Mouse (Mus musculus) adrenal gland, adult 8-10 months (tissue): ENCODE measurements around the gene Pigu. TPM values are rescaled to one million over a fixed set of nuclear protein-coding genes. Genes with fewer than 3 reads are reported as not detected.

Source experiments
- DNase-seq: peaks from one replicate; pipeline ENCODE4 v3.0.0; 2022
- total RNA-seq, 4 experiments: library from RNA; stranded (reverse); gene quantifications; 2 replicates each; pipeline ENCODE4 v1.2.4; 2022

Pigu gene
- 10 to 100 TPM; 31.3 to 50.4 (median 38.7) TPM for total RNA-seq

DNA sequence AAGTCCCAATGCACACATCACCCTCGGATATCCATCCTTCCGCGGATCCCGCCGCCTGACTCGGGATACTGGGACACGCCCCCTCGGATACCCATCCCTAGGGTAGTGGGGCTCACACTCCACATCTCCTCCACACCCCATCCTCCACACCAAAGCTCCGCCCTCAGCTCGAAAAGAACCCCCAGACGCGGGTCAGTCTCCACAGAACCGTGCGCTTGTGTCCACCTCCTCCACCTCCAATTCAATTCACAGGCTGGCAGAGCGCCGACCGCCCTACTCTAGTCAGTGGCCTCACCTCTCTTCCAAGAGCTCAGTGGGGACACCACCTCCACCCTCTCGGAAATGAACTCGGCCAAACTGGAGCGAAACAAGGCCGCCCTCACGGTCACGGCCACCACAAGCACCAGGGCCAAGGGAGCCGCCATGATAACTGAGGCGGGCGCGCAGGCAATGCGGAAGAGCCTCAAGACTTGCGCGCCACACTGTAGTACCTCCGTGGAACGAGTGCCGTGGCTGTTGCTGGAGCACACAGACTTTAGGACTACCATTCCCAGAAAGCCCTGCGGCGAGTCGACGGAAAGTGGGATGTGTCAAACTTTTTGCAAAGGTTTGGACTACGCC is at the start of gene Pigu:
TSS of gene Pigu (minus strand) at position 460 of the 621 bp plus-strand sequence.
- peak; percentile 95 for DNase-seq

DNA sequence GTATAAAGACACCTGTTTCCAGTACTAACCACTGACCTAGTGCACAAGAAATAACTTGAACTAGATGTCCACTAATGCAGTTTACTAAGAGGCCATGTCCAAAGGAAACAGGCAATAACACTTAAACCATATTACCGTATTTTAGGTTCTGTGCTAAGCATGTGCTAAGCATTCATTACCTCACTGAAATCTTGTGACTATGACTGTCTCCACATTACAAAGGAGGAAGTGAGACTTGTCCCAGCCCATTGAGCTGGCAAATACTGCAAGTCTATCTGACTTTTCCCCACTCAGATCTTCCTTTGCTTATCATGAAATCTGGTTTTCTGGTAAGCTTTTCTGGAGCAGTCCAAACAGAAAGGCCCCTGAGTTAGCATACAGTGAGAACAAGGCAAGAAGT is 47.4 kb upstream of the Pigu start:
- no peak for DNase-seq

DNA sequence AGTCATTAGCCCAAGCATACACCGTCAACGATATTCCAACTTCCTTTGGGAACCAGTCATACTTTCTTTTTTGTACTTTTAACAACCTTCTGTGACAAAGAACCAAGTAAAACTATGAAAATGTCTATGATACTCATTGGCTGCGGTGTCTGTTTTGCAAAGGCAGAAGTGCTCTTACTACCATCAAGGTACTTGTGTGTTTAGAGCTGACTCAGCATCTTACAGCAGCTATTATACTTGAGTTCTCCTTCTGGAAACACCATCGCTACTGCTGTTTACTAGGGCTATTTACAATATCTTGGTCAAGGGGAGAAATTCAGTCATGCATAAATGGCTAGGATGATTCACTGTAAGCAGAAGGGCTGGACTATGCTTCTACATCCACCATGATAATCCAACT is 44.7 kb upstream of the Pigu start:
- no peak for DNase-seq

DNA sequence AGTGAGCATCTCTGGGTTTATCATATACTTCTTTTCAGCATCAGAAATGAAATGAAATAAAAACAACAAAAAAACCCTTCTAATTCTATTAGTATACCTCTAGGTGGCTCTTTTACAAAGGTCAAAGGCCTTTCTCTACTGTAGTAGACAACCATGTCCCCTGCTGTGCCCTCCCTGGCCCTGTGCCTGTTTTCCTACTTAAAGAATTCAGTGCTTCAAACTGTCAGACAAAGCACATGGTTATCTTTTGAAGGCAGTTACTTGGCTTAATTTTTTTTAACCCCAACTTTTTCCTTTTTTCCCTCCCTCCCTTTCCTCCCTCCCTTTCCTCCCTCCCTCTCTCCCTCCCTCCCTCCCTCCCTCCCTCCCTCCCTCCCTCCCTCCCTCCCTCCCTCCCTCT is 43.0 kb upstream of the Pigu start:
- no peak for DNase-seq

DNA sequence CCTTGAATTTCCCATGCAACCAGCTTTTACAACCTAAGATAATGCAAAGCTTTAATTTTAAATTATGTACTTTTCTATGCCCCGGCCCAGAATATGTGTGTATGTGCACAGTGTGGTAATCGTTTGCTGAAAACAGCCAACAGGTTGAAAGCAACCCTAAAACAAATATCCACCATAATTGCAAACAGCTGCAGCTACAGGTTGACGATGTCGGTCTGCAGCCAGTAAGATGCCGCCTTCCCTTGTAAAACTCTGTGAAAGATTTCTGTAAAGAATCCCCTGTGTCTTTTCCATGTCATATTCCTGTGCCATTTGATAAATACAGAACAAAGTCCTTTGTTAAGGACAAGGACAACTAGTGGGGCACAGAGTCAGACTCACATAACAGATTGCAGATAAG is 37.4 kb upstream of the Pigu start:
- no peak for DNase-seq

DNA sequence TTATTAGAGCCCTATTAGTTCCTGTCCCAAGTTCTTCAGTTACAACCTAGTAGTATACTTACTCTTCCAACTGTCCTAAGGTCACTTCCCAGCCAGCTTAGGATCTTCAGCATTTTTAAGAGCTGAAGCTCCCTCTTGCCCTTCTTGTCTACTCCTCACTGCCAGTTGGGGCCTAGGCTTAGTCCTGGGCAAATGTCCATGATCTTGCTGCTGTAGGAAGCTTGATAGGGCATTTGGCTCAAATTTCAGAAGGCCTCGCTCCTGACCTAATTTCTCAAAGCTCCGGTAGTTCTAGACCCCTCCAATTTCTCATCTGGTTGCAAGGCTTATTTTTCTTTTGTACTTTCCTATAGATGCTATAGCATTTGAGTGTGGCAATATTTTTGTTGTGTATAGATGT is 31.3 kb upstream of the Pigu start:
- DNase-seq = no peak

DNA sequence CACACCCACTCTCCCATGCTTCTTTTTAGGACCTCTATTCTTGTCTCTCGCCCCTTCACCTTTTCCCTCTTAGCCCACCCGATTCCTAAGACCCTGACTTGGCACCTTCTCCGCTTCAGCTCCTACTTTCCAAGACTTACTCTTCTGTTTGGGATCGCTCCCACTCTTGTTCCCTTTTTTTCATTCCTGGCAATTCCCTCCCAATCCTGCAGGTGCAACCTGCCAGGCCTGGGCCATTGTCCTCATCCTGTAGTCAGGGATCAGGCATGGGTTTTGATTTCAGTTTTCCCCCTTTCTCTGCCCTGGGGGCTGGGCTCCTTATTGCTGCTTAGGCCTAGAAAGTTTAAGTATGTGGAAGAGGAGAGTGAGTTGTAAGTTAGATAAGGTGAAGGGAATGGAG is 29.8 kb upstream of the Pigu start:
- no peak for DNase-seq

DNA sequence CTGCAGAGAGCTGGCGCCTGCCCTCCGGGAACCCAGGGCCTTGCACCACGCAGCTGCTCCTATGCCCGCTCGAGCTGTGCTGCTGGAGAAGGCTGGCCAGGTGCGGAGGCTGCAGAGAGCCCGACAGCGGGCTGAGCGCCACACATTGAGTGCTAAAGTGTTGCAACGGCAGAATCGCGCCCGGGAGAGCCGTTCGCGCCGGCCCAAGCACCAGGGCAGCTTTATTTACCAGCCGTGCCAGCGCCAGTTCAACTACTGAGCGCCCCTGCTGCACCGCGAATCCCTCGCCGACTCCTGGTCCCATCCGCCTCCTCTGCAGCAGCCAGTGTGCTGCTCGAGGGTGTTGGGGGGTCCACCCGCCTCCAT is 29.3 kb upstream of the Pigu start:
- no peak for DNase-seq

DNA sequence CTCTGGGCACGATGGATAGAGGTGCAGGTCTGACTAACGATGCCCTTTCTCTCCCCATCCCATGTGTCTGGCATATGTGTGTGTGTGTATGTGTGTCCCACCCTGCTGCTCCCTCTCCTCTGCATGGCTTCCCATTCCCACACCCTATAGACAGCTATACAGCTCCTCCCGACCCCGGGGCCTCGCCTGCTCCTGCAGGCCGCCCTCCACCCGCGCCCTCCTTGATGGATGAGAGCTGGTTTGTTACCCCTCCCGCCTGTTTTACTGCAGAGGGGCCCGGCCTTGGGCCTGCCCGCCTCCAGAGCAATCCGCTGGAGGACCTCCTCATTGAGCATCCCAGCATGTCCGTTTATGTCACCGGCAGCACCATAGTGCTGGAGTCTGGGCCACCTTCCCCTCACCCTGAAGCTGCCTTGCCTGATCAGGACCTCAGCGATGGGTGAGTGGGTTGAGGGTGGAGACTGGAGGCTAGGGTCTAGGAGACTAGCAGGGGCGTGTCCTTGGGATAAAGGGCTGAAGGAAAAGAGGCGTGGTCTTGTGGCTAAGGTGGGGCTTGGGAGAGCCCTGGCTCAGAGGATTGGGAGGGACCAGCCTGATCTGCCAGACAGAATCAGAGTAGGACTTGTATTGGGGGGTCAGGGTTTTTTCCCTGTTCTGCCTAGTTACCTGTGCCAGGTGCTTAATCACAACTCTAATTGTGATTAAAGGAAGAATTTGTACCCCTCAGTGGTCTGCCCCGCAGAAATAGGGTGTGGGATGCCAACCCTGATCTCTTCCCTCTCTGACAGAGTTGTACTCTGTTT is 28.7 kb upstream of the Pigu start:
- no peak for DNase-seq

DNA sequence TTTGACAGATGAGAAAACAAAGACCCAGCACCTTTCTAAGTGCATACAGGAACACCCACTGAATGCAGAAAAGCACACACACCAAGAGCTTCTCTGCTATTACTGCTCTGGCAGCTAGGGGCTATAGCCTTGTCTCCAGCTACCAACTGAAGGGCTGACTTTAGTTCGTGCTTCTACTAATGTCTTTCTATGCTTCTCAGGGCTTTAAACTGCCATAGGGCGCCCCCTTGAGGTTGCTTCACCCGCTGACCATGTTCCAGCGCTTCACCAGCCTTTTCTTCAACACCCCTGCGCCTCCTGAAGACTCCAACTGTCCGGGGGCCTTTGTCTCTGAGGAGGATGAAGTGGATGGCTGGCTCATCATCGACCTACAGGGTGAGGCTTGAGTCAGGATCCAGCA is 27.9 kb upstream of the Pigu start:
- DNase-seq = peak; percentile 80

DNA sequence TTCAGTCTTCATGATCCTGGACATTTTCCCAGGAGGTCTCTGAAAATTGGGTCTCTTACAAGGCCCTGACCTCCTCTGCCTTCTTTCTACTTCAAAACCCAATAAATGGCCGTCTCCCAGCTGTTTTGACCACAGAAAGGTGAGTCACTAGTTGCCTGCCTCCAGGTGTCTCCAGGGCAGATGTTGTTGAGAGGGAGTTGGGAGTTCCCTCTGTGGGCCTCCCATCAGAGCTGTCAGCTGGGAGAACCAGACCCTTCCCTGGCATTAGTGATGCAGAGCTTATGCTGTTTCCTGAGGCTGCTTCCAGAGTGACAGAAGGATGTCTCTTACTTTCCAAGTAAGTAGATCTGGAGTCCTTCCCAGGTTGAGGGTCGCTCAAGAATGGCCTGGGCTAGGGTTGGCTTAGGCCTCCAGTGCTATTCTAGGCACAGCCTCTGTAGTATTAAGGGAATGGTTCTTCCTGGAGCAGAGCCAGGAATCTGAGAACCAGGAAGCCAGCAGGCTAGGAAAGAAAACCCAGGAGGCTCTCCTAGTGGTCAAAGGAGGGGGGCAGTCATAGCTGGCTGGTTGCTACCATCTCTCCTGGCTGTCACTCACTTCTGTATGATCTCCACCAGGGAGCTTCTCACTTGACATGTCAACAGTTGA is 25.7 kb upstream of the Pigu start:
- no peak for DNase-seq

DNA sequence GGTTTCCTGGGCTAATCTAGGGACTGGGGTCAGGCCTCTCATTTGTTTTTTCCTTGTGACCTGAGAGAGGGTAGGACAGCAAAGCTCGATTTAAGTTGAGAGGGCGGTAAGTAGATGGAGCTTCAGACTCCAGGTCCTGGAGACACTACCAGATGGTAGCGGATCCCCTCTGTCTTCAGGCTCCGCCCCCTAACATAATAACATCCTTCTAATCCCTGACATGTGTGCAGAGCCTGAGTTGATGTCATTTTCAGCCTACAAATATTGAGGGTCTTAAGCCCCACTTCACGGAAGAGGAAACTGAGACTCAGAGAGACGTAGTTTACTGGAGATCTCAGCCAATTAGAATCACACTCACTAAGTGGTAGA is 25.1 kb upstream of the Pigu start:
- no peak for DNase-seq

DNA sequence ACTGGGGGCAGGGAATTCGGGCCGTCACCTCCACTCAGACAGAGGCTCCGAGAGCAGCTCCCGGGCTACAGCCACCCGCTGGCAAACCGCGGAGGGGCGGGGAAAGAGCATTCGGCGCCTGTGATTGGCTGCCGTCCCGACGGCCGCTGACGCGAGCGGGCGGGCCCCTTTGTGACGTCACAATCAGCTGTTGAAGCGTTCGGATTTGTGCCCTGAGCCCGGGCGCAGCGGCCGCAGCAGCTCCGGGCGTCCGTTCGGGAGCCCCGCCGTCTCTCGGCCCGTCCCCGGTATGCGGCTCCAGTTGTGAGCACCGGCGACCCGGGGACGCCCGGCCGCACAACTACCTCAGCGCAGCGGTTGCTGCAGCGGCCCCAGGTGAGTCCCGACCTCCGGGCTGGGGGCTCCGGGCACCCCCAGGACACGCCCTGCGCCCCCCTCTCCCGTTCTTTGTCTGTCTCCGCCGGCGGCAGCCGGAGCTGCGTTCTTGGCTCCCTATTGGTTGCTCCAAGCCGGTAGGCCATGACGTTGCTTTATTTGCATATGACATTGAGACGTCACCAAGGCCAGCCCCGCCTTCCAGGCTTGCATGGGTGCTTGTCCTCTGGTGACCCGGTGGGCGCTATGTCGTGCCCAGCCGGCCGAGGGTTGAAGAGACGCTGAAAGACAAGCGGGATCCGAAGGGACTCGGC is 24.6 kb upstream of the Pigu start:
- DNase-seq = peak; percentile 97

DNA sequence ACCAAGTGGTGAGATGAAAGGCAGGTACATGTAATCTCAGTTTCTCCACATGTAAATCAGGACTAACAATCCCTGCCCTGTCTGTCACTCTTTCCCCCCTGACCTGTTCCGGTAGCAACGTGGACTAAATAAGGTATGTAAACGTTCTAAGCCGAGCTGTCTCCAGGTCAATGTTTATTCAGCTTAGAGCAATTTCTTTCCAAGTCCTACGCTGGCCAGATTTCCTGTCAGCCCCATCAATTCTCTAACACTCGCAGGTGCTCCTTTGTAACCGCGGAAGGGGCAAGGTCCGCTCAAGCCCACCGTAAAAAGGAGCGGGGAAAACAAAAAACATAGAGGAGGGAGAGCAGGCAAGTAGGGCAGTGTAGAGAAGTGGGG is 23.8 kb upstream of the Pigu start:
- no peak for DNase-seq

DNA sequence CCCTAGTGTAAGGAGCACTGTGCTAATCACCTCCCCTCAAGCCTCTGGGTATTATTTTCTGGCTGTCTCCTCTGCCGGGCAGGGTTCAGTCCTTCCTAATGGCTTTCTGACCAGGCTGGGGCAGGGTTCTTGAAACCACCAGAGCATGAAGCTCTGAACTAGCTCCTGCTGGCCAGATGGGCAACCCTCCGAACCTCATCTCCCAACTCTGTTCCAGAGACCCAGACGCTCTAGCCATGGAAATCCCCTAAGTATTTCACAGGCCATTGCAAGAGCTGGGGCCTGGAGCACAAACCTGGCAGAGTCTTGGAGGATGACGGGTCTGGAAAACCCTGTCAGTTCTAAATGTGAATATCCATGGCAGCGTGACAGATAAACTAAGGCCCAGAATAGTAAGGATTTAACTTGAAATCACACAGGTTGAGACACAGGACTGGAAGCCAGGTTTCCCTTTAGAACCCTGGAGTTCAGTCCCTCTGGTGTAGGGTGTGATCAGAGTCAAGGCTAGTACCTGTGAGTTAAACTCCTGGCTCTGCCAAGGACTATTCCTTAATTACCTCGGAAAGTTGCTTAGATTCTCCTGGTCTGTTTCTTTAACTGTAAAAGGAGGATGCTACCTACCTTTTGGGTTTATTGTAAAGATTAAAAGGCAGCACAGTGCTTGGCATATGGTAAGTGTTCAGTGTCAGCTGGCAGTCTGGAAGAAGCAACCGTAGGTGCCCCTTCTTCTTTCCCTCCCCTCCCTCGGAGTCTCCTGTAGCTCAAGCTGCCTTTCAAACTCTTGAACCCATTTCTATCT is 23.2 kb upstream of the Pigu start, which contains the start of gene Trp53inp2:
TSS of gene Trp53inp2 (plus strand) at position 799 of the 799 bp plus-strand sequence.
- DNase-seq = no peak

DNA sequence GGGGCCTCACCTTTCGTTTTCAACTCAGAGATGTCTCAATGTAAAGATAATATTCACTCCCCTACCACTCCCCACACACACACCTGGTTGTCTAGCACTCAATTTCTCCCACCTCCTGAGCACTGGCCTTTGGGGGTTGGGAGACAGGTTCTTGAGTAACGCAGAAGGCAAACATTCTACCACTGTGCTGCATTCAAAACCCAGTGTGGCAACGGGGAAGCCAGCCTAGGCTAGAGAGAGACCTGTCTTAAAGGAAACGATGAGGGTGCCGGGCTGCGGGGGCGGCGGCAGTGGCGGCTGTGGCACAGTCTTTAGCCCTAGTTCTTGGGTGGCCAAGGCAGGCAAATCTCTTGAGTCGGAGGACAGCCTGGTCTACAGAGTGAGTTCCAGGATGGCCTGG is 19.0 kb upstream of the Pigu start:
- DNase-seq = no peak

DNA sequence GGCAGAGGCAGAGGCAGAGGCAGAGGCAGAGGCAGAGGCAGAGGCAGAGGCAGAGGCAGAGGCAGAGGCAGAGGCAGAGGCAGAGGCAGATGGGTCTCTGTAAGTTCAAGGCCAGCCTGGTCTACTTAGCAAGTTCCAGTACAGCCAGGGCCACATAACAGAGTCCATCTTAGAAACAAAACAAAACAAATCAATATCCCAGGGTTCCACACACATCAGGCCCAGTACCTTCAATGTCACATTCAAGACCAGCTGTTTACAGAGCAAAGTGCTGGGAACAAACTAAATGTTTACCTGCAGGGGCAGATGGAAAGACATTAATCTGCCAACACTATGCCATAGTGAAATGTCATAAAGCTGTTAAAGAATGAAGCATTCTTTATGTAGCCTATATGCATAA is 17.3 kb upstream of the Pigu start:
- no peak for DNase-seq

DNA sequence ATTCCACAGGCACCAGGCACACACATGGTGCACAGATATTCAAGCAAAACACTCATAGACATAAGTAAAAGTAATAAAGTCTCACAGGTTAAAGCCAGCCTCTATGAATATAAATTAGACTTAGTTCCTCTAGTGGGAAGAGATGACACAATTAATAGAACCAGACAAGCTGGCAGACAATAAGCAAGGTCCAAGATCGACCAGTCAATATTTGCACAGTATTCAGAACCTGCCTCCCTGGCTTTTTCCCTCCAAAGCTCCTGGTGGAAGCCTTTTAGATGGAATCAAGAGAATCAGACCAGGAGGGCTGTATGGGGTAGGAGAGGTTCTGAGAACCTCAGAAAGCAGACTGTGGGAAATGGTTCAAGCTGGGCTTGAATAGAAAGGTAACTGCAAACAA is 16.7 kb upstream of the Pigu start:
- DNase-seq = no peak

DNA sequence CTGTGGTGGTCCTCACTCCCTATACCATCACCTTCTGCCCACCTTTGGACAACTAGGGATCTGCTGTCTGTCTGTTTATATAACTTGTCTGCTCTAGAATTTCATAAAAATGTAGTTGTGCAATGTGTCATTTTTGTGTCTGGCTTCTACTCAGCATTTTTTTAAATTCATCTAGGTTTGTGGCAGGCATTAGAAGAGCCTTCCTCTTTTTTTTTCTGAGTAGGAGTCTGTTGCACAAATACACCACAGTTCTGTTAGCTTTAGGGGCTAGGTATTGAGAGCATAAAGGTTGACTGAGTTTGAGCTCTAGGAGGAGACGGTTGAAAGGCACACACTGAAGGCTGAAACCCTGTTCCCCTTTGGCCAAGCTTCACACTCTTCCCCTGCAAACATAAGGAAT is 16.1 kb upstream of the Pigu start:
- DNase-seq = no peak

DNA sequence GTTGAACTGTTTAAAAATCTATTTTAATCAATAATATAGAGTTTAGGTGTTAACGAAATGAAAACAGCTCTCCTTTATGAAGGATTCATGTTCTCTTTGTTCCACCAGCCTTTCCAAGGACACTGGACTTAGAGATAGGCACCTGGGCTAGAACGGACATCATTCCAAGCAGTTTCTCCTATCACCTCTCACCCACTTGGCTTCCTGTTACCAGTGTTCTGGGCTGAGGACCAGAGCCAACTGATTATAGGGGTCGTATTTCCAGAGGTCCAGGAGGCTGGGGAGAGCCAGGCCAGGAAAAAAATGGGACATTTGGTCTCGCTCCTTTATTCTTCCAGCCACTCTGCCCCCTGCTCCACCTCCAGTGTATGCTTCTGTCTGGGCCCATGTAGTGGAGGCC is 15.2 kb upstream of the Pigu start:
- DNase-seq = no peak

DNA sequence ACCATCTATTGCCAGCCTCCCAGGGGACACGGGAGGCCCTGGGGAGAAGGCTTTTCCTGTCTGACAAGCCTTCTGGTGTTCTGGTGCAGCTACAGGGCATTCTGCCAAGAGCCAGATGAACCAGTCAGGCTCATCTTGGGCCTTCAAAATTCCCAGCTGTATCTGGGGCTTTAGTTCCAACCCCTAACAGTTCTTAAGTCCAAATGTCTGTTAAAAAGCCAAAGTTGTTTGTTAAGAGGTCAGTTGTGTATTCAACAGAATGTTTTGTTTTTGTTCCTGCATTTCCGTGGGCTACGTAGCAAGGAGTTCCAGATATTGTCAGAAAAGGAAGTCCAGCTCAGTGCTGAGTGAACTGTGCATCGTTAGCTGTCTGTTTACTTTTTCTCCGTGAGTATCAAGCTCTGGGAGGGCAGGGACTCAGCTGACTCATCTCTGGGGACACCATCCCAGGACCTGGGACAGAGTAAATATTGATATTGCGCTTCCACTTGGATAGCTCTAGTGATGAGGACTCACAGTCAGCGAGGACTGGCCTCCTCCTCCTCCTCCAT is 12.2 kb upstream of the Pigu start:
- no peak for DNase-seq

DNA sequence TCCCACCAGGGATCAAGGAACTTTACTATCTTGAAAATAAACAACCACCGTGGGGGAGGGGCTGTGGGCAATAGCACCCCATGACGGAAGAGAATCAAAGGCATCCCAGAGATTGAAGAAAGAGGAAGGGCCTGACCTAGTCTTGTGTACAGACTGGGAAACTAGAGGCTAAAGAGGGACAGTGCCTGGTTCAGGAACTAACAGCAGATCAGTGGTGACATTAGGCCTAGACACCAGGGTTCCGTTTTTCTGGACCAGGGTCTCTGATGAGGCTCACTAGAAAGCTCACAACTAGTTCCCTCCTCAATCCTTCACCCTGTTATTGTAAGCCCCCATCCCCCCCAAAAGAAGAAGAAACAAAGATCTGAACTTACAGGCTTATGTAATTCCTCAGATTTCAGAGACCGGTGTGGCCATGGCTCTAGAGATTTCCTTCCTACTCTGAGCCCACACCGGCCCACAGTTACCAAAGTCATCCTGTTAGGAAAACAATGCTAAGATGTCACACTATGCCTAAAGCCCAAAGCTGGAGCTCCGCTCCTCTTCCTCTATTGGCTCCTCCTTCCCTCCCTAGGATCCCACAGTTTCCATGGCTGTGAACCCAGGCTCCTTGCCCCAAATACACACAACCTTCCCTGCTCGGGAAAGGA is 10.5 kb upstream of the Pigu start:
- no peak for DNase-seq
